Mouse (Mus musculus): ENCODE measurements at regions not wholly inside any gene's neighbourhood (a gene's known extent, or its start where the extent isn't known, plus 50 kb on each side); places are given as distances from the start of the nearest gene placed in this dataset.
"Not testable (repeated sequence)": the region's sequence is repeated elsewhere in the genome, so short reads cannot be mapped to it uniquely, and the experiment has no call there.

DNA sequence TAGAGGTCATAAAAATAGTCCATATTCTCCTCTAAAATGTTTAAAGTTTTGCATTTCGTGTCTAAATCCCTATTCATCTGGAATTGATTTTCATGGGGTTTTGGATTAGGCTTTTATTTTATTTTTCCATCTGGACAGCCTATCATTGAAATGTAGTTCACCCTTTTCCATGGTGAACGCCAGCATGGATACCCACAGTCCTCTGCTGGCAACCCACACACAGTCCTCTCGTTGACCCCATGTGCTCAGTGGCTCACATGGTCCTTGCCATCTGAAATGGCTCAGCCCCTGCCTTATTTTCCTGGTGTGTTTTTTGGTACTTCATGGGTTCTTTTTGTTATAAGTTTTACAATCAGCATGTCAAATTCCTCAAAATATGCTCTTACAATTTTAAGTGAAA lies 397.2 kb downstream of the Ptpru start:
- Histone ChIP-seq H3K27ac (replicated peaks) (no peak overlapping the region), H3K9ac (no peak overlapping the region), H3K4me1 (replicated peaks) (peaks cover 13% of the 10 kb centered on the region), H3K27me3 (no peaks in the 10 kb centered on the region; the same call in 1 of the 2 replicates), H3K36me3 (no peaks in the 10 kb centered on the region), H3K4me2 (no peak overlapping the region), H3K9me3 (no peaks in the 10 kb centered on the region), H3K4me3 (no peak overlapping the region)
- ATAC-seq (ENCODE audit: low read depth), result no peak
- 80% methylated on average over 3 of the region's 3 CpGs for WGBS

DNA sequence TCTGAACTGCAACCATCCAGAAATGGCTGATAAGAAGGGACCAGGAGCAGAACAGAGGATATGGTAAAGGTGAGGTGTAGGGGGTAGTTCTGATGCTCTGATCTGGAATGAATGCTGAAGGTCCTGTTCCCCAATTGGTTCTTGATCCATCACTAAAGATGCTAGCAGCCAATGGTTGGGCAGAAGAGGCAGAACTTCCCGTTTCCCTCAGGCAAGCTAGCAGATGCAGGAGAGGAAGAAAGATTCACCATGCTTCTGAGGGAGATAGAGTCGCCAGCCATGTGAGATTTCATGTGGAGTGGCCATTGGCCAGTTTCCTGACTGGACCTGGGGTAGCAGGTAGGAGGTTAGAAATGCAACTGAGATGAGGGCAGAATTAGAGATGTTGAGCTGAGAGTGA lies 394.6 kb downstream of the Ptpru start:
- no peak overlapping the region for H3K9ac ChIP-seq
- no peaks in the 10 kb centered on the region for H3K9me3 ChIP-seq
- ATAC-seq (ENCODE audit: low read depth), result no peak
- no peaks in the 10 kb centered on the region; the same call in 1 of the 2 replicates for H3K27me3 ChIP-seq
- no peaks in the 10 kb centered on the region for H3K36me3 ChIP-seq
- H3K4me3 ChIP-seq, result no peak overlapping the region
- H3K4me1 ChIP-seq (replicated peaks), result no peaks in the 10 kb centered on the region
- H3K4me2 ChIP-seq, result no peak overlapping the region
- H3K27ac ChIP-seq (replicated peaks), result no peak overlapping the region
- WGBS, result 61% methylated on average over 2 of the region's 2 CpGs

DNA sequence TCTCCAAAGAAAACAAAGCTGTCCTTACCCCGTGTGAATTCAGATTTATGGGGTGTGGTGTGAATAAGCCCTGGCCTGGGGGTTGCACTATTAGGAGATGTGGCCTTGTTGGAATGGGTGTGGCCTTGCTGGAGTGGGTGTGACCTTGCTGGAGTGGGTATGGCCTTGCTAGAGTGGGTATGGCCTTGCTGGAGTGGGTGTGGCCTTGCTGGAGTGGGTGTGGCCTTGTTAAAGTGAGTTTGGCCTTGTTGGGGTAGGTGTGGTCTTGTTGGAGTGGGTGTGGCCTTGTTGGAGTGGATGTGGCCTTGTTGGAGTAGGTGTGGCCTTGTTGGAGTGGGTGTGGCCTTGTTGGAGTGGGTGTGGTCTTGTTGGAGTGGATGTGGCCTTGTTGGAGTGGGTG lies 387.8 kb downstream of the Ptpru start:
- H3K4me2 ChIP-seq, H3K9ac ChIP-seq: not testable (repeated sequence)
- WGBS, result 52% methylated on average over 1 of the region's 1 CpGs

DNA sequence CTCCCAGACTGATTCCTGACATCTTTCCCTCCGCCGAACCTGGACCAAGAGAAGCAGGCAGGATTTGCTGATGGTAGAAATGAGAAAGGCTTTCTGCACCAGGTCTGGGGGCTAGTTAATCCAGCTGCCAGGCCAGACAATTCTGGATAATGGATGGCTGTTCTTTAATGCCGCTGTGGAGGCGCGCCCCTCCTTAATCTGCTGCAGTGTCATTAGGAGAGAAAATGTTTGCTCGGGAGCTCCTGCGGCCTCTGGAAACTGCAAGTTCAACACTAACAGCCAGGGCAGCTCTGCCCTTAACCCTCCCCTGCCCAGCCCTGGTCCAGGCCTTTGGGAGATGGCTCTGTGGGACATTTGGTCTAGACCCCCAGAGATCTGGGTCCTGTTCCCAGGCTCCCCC lies 380.5 kb downstream of the Ptpru start:
- no peak overlapping the region for H3K4me2 ChIP-seq
- ATAC-seq (ENCODE audit: low read depth), result peak; percentile 10; the same call in 1 of the 2 replicates
- H3K4me1 ChIP-seq (replicated peaks), result peaks cover 46% of the 10 kb centered on the region
- H3K27me3 ChIP-seq, result peaks cover 8% of the 10 kb centered on the region
- 16% methylated on average over 7 of the region's 7 CpGs for WGBS
- no peak overlapping the region for H3K4me3 ChIP-seq
- H3K9ac ChIP-seq, result peak overlapping the region; percentile 50
- peak overlapping the region; percentile 61 for H3K27ac ChIP-seq (replicated peaks)
- H3K9me3 ChIP-seq, result no peaks in the 10 kb centered on the region
- no peaks in the 10 kb centered on the region for H3K36me3 ChIP-seq

More for the DNA sequence above, 387.8 kb downstream of the Ptpru start:
- H3K4me1 ChIP-seq (replicated peaks); H3K27me3 ChIP-seq; H3K9me3 ChIP-seq; H3K36me3 ChIP-seq; H3K27ac ChIP-seq (replicated peaks); H3K4me3 ChIP-seq; ATAC-seq (ENCODE audit: low read depth): not testable (repeated sequence)

DNA sequence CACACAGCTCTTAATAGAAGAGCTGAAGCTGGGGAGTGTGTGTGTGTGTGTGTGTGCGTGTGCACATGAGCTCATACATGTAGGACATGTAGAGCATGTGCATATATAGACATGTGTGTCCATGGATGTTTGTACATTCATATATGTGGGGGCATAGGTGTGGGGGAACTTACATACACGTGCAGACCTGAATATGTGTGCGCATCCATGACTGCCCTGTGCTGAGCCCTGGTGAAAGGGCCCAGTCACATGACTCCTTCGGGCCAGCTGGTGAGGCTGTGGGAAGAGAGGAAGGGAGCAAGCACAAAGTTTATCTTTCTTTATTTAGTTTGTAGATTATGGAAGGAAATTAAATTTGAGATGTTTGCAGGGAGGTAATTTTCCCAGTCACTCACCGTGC lies 378.3 kb downstream of the Ptpru start:
- H3K9me3 ChIP-seq, result no peaks in the 10 kb centered on the region
- H3K9ac ChIP-seq, result no peak overlapping the region
- ATAC-seq (ENCODE audit: low read depth), result no peak
- peaks cover 8% of the 10 kb centered on the region for H3K27me3 ChIP-seq
- H3K4me3 ChIP-seq, result no peak overlapping the region
- no peak overlapping the region for H3K4me2 ChIP-seq
- WGBS, result 77% methylated on average over 5 of the region's 5 CpGs
- H3K27ac ChIP-seq (replicated peaks), result no peak overlapping the region
- no peaks in the 10 kb centered on the region for H3K36me3 ChIP-seq
- peaks cover 50% of the 10 kb centered on the region for H3K4me1 ChIP-seq (replicated peaks)

DNA sequence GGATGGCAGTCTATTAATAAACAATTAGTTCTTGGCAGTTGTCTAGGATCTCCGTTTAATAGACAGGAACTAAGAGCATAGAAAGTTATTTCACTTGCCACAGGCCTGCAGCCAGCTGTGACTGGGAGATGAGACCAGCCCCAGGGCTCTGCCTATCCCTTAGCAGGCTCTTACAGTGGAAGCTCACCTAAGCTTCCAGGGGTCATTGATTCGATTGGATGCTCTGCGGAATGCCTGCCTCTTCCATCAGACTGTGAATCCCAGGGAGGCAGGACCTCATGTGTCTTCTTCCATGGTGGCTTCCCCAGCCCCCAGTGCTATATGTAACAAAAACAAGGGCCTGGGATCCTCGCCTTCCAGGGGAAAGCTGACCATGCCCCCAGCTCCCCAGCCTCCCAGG lies 376.8 kb downstream of the Ptpru start:
- Histone ChIP-seq H3K9ac (no peak overlapping the region), H3K4me1 (replicated peaks) (peaks cover 50% of the 10 kb centered on the region), H3K27ac (replicated peaks) (peak overlapping the region; percentile 87), H3K27me3 (peaks cover 4% of the 10 kb centered on the region; the same call in 1 of the 2 replicates), H3K9me3 (peaks cover 15% of the 10 kb centered on the region), H3K4me3 (no peak overlapping the region), H3K4me2 (no peak overlapping the region), H3K36me3 (no peaks in the 10 kb centered on the region)
- peak; percentile 72 for ATAC-seq (ENCODE audit: low read depth)
- 35% methylated on average over 4 of the region's 4 CpGs for WGBS

DNA sequence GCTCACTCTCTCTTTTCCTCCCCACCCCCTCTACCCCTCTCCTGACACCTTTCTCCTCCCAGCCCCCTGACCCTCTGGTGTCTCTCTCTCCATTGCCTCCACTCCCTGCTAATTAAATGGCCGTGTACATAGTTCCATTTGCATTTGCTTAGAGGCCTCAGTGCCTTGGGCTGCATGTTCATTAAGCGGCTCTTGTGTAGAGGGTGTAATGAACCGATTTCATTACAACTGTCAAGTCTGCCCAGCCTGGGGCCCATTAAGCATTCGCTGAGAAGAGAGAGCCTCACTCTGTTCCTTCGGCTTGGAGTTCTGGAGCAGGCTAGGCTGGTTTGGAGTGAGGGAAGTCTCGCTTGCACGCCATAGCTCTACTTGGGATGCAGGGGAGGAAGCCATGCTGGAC lies 376.4 kb downstream of the Ptpru start:
- Histone ChIP-seq H3K9ac (no peak overlapping the region), H3K4me3 (no peak overlapping the region), H3K9me3 (peaks cover 18% of the 10 kb centered on the region), H3K4me2 (no peak overlapping the region), H3K27ac (replicated peaks) (peak overlapping the region; percentile 87), H3K27me3 (0 out of 2 replicates have a peak, but pooled peaks cover 4% of the 10 kb centered on the region), H3K36me3 (no peaks in the 10 kb centered on the region), H3K4me1 (replicated peaks) (peaks cover 48% of the 10 kb centered on the region)
- WGBS, result 21% methylated on average over 7 of the region's 7 CpGs
- ATAC-seq (ENCODE audit: low read depth), result peak; percentile 82

DNA sequence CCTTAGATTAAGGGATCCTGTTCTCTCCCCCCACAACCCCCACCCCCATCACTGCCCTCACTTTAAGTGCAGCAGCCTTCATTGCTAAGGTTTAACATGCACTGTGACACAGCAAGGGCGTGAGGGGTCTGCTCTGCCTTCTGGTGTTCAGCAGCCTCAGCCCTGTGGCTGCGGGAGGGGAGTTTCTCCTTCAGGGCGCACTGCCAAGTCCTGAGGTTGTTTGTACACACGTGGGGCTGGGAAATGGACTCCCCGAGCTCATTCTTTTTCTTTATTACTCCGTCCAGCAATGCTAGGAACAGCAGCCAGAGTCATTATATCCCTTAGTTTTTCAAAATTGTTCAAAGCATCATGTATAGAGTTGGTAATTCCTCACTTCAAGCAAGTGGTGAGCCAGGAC lies 363.1 kb downstream of the Ptpru start:
- ATAC-seq (ENCODE audit: low read depth), result peak; percentile 56; the same call in 1 of the 2 replicates
- WGBS, result 37% methylated on average over 6 of the region's 6 CpGs

DNA sequence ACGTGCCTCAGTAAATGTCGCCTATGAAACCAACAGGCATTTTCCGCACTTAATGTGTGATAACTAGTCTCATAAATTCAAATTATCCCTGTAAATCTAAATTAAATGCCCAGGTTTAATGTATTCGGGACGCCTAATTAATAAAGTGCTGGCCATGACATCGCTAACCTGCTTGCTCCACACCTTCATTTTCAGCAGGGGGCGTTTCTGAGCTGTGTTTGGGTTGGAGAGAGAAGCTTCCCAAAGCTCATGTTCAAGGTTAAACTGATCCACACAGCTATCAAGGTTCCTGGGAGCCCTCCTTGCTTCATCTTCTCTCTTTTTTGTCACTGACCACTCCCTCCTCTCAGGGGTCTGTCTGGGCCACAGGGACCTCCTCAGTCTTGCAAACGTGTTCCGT lies 359.2 kb downstream of the Ptpru start:
- Histone ChIP-seq H3K4me1 (replicated peaks) (peaks cover 34% of the 10 kb centered on the region), H3K4me3 (no peak overlapping the region), H3K9ac (no peak overlapping the region), H3K27ac (replicated peaks) (no peak overlapping the region), H3K36me3 (no peaks in the 10 kb centered on the region), H3K4me2 (no peak overlapping the region), H3K9me3 (no peaks in the 10 kb centered on the region), H3K27me3 (no peaks in the 10 kb centered on the region)
- 52% methylated on average over 9 of the region's 9 CpGs for WGBS
- ATAC-seq (ENCODE audit: low read depth), result no peak

More for the DNA sequence above, 363.1 kb downstream of the Ptpru start:
- Histone ChIP-seq H3K9ac (no peak overlapping the region), H3K27ac (replicated peaks) (no peak overlapping the region), H3K9me3 (no peaks in the 10 kb centered on the region), H3K4me2 (no peak overlapping the region), H3K4me3 (no peak overlapping the region), H3K36me3 (no peaks in the 10 kb centered on the region), H3K27me3 (no peaks in the 10 kb centered on the region), H3K4me1 (replicated peaks) (peaks cover 9% of the 10 kb centered on the region)

DNA sequence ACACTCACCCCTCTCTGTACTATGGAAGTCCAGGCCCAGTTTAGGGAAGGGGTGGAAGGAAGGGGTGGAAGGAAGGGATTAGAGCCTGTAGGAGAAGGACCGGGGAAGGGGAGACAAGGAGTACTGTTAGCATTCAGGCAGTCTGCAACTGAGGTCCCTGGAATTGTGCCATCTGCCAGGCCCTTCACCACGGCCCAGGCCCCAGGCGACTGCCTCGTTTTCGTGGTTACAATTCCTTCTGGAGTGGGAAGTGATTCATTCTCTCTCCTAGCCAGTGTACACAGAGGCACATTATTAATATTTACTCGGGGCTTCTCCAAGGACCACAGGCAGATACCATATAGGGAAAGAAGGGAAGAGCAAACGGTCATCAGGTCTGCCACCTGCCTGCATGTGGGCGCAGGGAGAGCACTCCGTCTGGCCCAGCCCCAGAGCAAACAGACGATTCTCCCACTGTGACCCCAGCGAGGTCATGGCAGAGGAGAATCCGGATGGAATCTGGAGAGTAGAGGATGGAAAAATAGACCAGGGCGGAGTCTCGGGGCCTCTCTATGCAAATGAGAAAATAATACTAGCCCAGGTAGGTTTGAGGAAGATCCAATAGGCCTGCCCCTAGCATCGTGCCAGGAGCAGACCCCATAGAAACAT lies 354.0 kb downstream of the Ptpru start:
- peak; percentile 33; the same call in 1 of the 2 replicates for ATAC-seq (ENCODE audit: low read depth)
- H3K9me3 ChIP-seq, result no peaks in the 10 kb centered on the region
- H3K4me3 ChIP-seq, result no peak overlapping the region
- peak overlapping the region; percentile 61 for H3K27ac ChIP-seq (replicated peaks)
- peaks cover 75% of the 10 kb centered on the region for H3K4me1 ChIP-seq (replicated peaks)
- no peak overlapping the region for H3K4me2 ChIP-seq
- H3K9ac ChIP-seq, result 0 out of 2 replicates have a peak overlapping the region, but pooled peaks have one; percentile 41
- peaks cover 6% of the 10 kb centered on the region; the same call in 1 of the 2 replicates for H3K27me3 ChIP-seq
- 38% methylated on average over 15 of the region's 15 CpGs for WGBS
- H3K36me3 ChIP-seq, result no peaks in the 10 kb centered on the region

DNA sequence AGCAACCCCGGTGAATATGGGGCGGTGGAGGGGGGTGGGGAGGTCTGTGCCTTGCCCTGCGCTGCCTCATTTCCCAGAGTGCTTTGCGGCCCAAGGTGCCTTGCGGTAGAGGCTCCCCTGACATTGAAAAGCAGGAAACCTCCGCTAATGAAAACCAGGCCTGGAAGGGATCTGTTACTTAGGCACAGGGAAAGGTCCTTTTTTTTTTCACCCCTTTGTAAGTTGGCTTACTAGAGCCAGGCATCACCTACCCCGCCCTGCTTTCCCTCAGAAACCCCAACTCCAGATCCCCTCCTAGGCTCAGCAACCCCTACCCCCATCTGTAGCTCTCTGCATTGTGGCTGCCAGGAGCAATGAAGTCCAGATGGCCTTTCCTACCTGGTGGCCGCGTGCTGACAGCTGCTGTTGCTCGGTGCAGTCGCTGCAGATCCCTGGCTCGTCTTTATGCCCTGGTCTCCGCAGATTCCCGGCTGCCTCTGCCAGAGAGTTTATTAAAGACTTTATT lies 353.4 kb downstream of the Ptpru start:
- Histone ChIP-seq H3K27ac (replicated peaks) (peak overlapping the region; percentile 61), H3K9ac (peak overlapping the region; percentile 41; the same call in 1 of the 2 replicates), H3K27me3 (peaks cover 6% of the 10 kb centered on the region; the same call in 1 of the 2 replicates), H3K36me3 (no peaks in the 10 kb centered on the region), H3K4me2 (no peak overlapping the region), H3K9me3 (no peaks in the 10 kb centered on the region), H3K4me1 (replicated peaks) (peaks cover 78% of the 10 kb centered on the region), H3K4me3 (no peak overlapping the region)
- WGBS, result 35% methylated on average over 14 of the region's 14 CpGs
- ATAC-seq (ENCODE audit: low read depth), result no peak

DNA sequence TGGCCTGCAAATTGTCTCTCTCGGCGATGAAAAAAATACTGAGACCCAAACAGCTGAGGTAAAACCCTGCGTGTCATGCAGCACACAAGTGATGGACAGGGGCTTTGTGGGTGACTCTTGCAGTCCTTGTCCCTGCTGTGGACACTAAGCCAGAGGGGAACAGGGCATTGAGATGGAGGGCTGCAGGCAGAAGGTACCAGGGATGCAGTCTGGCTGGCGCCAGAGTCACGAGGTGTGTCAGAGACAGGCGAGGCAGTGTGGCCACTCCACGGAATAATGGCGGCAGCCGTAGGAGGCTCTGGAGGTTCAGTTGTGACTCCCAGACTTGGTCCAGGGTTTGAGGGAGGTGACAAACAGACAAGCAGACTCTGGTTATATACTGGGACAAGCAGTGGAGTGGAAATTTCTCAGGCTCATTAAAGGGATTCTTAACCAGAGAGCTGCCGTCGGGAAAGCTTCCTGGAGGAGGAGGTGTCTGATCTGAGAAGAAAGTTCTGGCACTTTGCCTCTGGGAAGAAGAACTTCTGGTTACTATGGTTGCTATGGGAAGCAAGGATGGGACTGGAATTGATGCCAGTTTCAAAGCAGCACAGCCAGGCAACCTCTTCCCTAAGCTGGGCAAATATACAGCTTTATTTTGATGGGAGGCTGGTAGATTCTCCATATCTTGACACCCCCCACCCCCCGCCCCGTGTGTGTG lies 352.8 kb downstream of the Ptpru start:
- Histone ChIP-seq H3K4me3 (no peak overlapping the region), H3K36me3 (no peaks in the 10 kb centered on the region), H3K27ac (replicated peaks) (peak overlapping the region; percentile 61), H3K27me3 (peaks cover 10% of the 10 kb centered on the region; the same call in 1 of the 2 replicates), H3K9ac (peak overlapping the region; percentile 41; the same call in 1 of the 2 replicates), H3K9me3 (no peaks in the 10 kb centered on the region), H3K4me1 (replicated peaks) (peaks cover 78% of the 10 kb centered on the region), H3K4me2 (no peak overlapping the region)
- ATAC-seq (ENCODE audit: low read depth), result no peak
- WGBS, result 72% methylated on average over 13 of the region's 13 CpGs

Data from neural tube, embryonic 13.5 days (tissue).